Mouse (Mus musculus) layer of hippocampus, adult 8-10 months (tissue): ENCODE data around the gene Hmgcll1. TPM values are rescaled to one million over a fixed set of nuclear protein-coding genes. Genes with fewer than 3 reads are reported as not detected.
"Not testable (repeated sequence)": the region's sequence is repeated elsewhere in the genome, so short reads cannot be mapped to it uniquely, and the experiment has no call there.

ENCODE experiments used
- DNase-seq, 2 experiments: peaks; one replicate each; pipeline ENCODE4 v3.0.0; 2022; ENCODE audit warnings: low spot score in 2 of 2
- total RNA-seq, 4 experiments: library from RNA; stranded (reverse); gene quantifications; 2 replicates each; pipeline ENCODE4 v1.2.4; 2022

Gene Hmgcll1
- total RNA-seq, 4 experiments from 2014 or later: 12.7 to 19.7 (median 15.4) TPM

DNA sequence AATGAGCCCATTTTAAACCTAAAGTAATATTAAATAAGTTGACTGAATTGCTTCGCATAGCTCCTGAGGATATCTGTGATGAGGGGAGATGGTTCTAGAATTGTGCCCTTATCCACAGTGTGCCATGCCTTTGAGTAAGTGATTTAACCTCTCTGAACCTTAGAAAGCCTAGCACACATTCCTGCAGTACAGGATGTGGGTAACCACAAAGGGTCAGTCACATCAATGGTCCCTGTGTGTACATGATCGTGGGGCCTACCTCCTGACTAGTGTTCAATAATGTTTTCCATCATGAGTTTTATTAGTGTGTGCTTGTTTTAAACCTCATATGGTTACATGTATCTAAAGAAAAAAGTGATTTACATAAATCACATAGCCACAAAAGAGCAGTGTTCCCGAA, 46.3 kb downstream of the Hmgcll1 start:
- DNase-seq: no peak

DNA sequence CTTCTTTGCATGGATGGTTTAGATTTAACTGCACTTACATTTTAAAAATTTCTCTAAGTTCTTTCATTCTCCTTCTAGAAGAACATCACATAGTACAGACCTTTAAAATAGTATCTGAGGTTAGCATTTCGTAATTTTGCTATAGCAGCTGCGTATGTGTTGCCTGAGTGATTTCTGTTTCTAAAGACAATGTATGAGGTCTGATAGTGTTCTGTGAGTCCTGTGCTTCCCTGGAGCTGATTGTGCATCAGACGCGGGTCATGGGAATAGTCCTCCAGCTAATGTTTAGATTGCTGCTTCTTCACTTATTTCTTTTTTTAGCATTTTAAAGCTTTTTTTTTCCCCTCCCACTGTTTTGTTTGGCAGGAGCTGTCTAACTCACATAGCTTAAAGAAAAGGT, 46.8 kb downstream of the Hmgcll1 start:
- DNase-seq: no peak

DNA sequence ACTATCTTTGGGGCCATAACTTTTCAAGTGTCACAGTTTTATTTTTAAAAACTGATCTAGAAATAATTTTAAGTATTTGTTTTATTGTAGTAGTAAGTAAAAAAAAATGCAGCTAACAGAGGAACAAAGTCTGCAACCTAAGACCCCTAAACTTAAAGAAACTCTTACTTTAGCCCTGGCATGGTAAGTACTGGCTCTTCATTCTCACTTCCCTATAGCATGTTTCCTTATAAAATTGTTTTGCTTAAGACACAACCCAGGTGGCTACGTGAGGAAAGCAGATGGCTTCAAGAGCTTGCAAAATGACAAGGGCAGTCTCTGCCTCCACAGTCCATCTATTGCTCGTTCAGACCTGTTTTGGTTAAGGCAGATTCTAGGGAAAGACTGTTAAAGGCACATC, 49.5 kb downstream of the Hmgcll1 start:
- DNase-seq: no peak

DNA sequence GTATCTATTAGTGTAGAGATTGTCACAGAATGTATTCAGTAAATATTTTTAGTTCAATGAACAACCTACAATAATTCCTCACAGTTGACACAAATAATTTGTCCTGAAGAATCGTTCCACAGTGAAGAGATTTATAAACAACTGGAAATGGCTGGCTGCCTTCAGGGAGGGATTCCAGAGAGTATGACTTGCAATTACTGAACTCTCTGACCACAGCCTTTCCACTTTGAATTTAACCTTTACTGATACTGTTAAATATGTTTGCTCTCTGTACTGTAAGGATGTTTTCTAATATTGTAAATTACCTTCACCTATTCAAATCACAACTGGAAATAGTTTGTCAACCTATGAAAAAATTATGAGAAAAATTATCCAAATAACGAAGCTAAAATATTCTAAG, 76.9 kb downstream of the Hmgcll1 start:
- DNase-seq: no peak

DNA sequence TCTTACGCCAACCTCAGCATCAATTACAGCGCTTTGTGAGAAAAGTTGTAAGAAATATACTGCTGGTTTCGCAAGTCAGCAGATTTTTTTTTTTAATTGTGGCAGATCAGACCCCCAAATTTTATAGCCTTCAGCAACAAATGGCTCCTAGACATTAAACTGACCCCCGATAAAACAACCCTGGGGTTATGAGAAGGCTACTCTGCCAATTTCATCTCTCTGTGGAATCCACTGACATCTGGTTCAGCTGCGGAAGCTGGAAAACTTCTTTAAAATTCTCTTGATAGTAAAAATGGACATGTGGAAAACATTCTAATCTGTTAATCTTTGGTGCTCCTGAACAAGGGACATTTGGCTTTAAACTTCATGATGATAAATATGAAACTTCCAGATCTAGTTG, 82.6 kb downstream of the Hmgcll1 start:
- no peak for DNase-seq

DNA sequence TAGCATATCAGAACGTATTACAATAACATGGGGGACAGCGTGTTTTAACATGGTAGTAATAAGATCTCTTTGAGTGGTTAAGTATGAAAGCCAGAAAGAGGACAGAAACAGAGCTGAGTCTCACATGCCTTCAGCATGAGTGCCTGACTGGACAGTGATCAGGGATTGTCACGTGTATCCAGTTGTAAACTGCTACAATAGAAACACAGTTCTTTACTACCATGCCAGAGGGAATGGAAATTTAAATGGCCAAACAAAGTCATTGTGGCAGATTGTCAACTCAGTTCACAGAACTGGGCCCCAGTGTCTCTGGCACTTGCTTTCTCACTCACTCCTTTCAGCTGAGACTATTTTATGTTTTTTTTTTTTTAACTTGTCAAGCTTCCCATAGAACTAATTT, 85.3 kb downstream of the Hmgcll1 start:
- DNase-seq: no peak

DNA sequence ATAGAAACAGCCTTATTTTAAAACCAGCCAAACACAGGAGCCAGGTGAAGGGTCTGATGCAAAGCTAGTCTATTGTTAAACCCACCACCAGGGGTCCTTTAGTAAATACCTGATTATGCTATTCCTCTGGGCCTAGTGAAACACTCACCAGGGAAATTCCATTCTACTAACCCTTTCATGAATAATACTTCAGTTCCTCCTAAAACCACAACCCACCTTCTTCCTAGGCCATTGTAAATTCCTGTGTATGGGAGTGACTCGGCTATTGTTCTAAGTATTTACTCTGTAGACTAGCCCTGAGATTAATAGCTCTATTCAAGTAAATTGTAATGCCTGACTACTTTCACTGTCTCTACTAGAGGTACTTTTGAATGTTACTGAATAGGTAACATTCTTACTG, 89.8 kb downstream of the Hmgcll1 start:
- DNase-seq: not testable (repeated sequence)

DNA sequence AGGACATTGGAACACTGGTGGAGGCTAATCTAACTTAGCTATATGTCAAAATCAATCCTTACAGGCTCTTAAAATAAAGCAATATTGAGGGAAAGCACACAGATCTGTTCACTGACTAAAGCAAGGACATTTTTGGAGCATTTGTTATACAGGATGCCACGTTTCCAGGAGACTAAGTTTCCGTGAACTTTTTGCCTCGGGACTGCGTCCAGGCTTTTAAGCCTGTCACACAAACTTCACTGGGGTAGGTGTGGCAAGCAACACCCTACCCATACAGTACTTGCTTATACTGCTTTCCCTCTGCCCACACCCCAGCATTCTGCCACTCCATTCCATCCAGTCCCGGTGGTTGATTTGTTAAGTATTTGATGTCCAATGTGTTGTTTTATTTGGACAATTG, 90.2 kb downstream of the Hmgcll1 start:
- no peak for DNase-seq

DNA sequence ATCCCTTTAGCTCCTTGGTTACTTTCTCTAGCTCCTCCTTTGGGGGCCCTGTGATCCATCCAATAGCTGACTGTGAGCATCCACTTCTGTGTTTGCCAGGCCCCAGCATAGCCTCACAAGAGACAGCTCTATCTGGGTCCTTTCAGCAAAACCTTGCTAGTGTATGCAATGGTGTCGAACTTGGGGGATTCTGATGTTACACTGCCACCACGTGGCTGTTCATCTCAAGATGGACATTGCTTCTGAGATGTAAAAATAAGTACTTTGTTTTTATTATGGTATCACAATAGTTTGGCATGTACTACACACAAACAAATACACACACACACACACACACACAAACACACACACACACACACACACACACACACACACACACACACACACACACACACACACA, 108.2 kb downstream of the Hmgcll1 start:
- DNase-seq: peak; percentile 11 to 67

DNA sequence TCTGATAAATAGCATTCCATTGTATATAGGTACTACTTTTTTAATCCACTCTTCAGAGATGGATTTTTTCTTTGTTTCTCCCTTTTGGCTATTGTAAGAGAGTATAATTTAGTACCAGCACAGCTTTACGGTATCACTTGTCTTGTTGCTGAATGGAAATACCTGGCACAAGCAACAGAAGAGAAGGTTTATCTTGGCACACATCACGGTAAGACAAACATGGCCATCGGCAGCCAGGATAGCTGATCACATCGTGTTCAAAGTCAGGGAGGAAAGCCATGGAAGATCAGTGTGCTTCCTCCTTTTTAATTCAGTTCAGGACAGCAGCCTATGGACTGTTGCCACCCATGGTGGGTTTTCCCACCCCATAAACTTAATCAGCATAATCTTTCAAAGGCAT, 109.6 kb downstream of the Hmgcll1 start:
- DNase-seq: no peak

DNA sequence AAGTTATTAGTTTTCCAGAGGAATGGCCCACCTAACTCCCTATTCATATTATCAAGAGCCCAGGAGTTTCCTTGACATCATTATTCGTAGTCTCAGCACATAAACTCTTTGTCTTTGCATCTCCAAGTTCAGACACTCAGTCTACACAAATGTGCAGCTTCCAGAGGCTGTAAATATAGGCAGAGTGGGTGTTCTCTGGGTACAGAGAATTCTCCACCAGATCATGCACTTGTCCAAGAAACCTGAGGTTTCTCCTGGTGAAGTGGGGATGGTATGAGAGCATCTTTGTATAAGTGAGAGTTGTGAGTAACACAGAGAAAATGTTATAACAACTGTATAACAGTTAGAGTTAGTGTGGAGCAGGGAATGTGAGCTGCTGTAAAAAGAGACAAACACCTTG, 114.7 kb downstream of the Hmgcll1 start:
- no peak for DNase-seq

DNA sequence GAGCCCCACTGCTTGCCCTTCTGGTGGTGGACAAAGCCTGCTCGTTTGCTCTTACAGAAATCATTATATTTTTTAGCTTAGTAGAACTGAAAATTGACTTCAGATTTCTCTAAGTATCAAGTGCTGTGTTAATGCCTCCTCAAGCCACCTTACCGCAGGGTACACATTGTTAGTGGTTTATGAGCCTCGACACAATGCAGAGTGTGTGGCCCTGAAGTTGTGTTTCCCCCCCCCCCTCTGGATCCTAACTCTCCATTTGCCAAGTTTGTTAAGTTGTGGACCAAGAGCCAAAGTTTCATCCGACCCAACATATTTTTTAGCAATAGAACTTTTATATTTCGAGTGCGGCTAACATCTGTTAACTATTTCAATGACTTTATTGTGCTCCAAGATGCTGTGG, 119.4 kb downstream of the Hmgcll1 start:
- no peak for DNase-seq

DNA sequence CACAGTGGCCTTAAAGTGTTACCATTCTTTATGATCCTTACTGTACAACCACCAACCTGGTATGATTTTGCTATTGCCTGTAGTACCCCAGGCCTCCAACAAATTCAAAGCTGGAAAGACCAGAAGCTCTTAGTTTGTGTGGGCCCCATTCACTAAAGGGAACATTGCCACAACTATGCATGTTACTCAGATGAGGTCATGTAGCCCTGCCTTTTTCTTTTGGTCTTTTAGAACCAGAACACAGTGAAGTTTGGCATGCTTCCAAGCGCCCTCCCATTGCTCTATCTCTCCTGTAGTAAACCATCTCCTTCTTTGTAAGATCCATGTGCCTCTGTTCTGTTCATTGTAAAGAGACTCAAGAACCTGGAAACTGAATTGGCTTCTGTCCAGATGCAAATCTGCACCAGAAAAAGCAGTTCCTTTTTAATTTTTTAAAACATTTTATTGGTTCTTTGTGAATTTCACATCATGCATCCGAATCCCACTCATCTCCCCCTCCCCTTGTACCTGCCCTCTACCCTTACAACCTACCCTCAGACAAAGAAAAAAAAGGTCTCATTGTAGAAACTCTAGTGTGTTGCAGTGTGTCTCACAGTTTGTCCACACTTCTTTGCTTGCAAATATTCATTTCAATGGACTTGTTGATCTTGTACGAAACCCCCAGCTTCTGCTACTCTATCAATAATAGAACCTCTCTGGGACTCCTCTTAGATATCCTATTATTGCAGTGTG, 123.9 kb downstream of the Hmgcll1 start:
- peak in 1 of 2 experiments; percentile 4 for DNase-seq

DNA sequence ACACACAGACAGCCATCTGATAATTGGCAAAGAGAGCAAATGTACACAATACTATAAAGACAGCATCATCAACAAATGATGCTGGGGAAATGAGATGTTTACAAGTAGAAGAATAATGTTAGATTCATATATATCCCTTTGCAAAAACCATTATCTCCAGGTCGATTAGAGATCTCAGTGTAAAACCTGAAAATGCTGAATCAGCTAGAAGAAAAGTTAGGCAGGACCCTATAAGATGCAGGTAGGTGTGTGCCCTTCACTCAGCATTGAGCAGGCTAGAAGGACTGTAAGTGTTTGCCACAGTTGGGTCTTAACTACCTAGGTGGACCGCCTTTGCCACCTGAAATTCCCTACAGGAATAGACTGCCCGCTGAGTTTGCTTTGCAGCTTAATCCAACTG, 130.9 kb downstream of the Hmgcll1 start:
- DNase-seq: no peak

DNA sequence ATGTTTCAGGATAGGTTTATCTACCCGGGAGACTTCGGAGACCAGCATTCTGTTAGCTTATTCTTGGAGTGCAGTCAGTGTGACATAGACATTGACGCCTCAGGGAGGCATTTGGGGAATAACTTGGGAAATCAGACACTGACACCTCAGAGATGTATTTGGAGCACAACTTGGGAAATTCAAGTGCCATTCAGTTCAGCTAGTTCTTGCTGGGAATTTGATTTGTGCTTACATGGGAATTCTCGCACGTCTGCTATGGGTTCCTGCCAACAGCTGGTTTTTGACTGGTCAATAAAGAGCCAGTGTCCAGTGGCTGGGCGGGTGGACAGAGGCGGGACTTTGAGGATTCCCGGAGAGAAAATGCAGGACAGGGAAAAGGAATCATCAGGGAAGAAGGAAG, 147.8 kb downstream of the Hmgcll1 start:
- no peak for DNase-seq

DNA sequence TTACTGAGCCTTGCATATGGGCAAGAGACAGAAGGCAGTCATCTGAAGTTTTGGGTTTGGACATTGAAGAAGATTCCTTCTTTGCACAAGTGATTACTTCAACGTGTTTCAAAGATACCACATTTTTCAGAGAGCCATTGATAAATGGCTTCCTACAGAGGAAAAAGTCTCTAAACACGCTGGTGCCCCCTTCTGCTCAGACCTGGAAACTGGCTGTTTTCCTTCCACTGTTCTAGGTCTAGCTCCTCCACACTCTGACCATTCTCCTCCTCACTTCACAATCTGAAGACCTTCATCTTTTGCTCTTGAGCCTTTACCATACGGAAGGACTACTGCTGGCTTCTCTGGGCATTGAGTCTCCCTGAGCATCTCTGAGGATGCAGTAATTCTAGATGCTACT, 153.7 kb downstream of the Hmgcll1 start:
- DNase-seq: no peak

DNA sequence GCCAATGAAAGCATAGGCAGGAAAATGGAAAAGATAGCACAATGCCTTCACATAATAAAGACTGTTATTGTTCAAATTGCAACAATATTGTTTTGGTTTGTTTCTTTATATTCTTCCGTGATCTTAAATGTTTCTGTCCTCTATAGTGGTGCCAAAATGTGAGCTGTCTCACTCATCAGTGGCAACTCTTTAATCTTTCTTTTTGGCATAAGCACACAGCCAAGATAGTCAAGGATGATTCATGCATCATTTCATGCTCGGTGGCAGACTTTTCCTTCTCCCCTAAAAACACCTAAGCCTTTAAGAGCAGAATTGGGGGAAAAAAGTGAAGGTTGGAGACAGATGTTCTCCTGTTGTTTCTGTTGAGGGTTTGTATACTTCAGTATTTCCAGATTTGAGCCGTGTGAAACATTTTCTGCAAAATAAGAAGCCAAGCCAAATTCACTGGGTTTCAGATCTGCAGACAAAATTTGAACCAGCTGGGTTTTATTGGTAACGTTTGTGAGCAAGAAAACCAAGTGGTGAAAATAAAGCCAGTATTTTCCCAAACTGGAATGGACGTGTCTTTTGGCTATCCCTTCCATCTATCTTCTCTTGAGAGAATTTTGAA, 158.1 kb downstream of the Hmgcll1 start:
- DNase-seq: no peak

DNA sequence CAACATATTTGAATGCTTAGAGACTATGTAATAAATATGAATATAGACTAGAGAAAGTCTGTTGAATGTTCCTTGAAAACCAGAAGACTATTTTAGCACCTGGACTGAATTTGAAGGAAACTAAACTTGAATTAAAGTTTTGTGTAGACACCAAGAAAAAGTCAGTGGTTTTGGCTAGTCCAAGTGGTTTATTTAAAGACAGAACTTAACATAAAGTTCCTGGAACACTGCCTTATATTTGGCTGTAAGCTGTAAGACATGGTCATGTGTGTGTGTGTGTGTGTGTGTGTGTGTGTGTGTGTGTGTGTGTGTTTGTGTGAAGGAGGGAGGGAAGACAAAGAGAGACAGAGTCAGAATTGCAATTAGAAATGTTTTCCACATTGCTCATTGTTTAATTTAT, 164.6 kb downstream of the Hmgcll1 start:
- no peak for DNase-seq

Other genes starting within 250 kb of the Hmgcll1 start
- 1 to 10 TPM; 1.2 to 1.6 (median 1.4) TPM for gene Bmp5, start 239.5 kb upstream of the Hmgcll1 start, total RNA-seq
- under 1 TPM in 1 of 4 experiments, not detected in 3; 0.17 TPM for gene Gfral, start 198.8 kb downstream of the Hmgcll1 start, total RNA-seq